Mouse (Mus musculus): ENCODE data around the gene Kif3a. TPM values are rescaled to one million over a fixed set of nuclear protein-coding genes. Genes with fewer than 3 reads are reported as not detected.
A peak's percentile ranks its signal among the peaks of the same experiment; 100 is the strongest.

The Kif3a gene
- total and polyA plus RNA-seq, 3 experiments = 7.7 to 26.5 (median 18.3) TPM

GRCm38 (mm10) chr11:53621582-53622439 lies 54.6 kb downstream of the Kif3a start:
- Histone ChIP-seq H3K27me3 (replicated peaks) (no peaks in the 10 kb centered on the region), H3K4me3 (replicated peaks in 1 of 3; ENCODE audit: low read depth in 2 of 3, low read length in 2 of 3, poor library complexity in 1 of 3) (peak overlapping the region in 1 of 3 experiments; percentile 9), H3K9ac (ENCODE audit: insufficient read depth, low read depth) (no peak overlapping the region), H3K79me2 (replicated peaks; ENCODE audit: control insufficient read depth, extremely low read depth, insufficient read depth, poor library complexity, severe bottlenecking) (no peaks in the 10 kb centered on the region), H3K27ac (ENCODE audit: insufficient read depth, low read depth) (peak overlapping the region; percentile 56), H3K4me1 (ENCODE audit: control insufficient read depth in 1 of 2, insufficient read depth in 2 of 2) (peaks cover 41 to 75% of the 10 kb centered on the region in 2 experiments), H3K9me3 (replicated peaks; ENCODE audit: low read length) (peaks cover 8% of the 10 kb centered on the region), H3K4me2 (ENCODE audit: insufficient read depth, low read depth, poor library complexity, severe bottlenecking) (no peak overlapping the region), H3K36me3 (replicated peaks in 1 of 2; ENCODE audit: control insufficient read depth in 1 of 2, insufficient read depth in 1 of 2, low read length in 1 of 2) (peaks cover 0 to 6% of the 10 kb centered on the region in 2 experiments)
- DNase-seq (ENCODE audit: extremely low read depth) = peak; percentile 70
- in situ Hi-C loops (cut with MboI; ENCODE audit: low pct_ligation_motif_present, low pct_unique_long_range_greater_than_20kb, low sequenced_read_pairs) = loop anchor here (5.0 kb wide), 1 partner anchor 35 kb away; no protein-coding TSS in a partner anchor
- dilution Hi-C loops (cut with MboI; ENCODE audit: extremely low pct_ligation_motif_present, extremely low pct_unique_long_range_greater_than_20kb, low sequenced_read_pairs) = no loop called here
- TF ChIP-seq ZC3H11A (IDR thresholded peaks at IDR 0.05; ENCODE audit: low read depth, low read length) = no peak
- TF ChIP-seq MYC (IDR thresholded peaks at IDR 0.05; ENCODE audit: low read depth, low read length) = peak; percentile 60; the same call in 1 of the 2 replicates
- no peak for TF ChIP-seq PAX5 (IDR thresholded peaks at IDR 0.05; ENCODE audit: low read length)
- TF ChIP-seq MAZ (IDR thresholded peaks at IDR 0.05; ENCODE audit: low read depth, low read length) = no peak; the same call in 1 of the 2 replicates
- no peak; the same call in 1 of the 2 replicates for TF ChIP-seq MEF2A (IDR thresholded peaks at IDR 0.05; ENCODE audit: borderline replicate concordance, low read depth, low read length)
- peak; percentile 14; the same call in 1 of the 2 replicates for TF ChIP-seq MXI1 (IDR thresholded peaks at IDR 0.05; ENCODE audit: low read depth, low read length)
- TF ChIP-seq EP300 (IDR thresholded peaks at IDR 0.05; ENCODE audit: low read length) = peak; percentile 72
- TF ChIP-seq NELFE (IDR thresholded peaks at IDR 0.05; ENCODE audit: low read depth, low read length) = 0 out of 2 replicates have a peak, but pooled peaks have one; percentile 23
- TF ChIP-seq KAT2A (IDR thresholded peaks at IDR 0.05; ENCODE audit: insufficient replicate concordance, low read length) = no peak
- peak; percentile 81 for TF ChIP-seq BHLHE40 (IDR thresholded peaks at IDR 0.05; ENCODE audit: low read depth, low read length)
- peak; percentile 75 for TF ChIP-seq ETS1 (conservative IDR thresholded peaks at IDR 0.05; ENCODE audit: low read depth, low read length)
- TF ChIP-seq SMC3 (IDR thresholded peaks at IDR 0.05; ENCODE audit: low read depth, low read length) = no peak; the same call in 1 of the 2 replicates
- no peak for TF ChIP-seq HCFC1 (IDR thresholded peaks at IDR 0.05; ENCODE audit: low read depth, low read length)
- no peak for TF ChIP-seq ZMIZ1 (IDR thresholded peaks at IDR 0.05; ENCODE audit: low read depth, low read length)
- 0 out of 2 replicates have a peak, but pooled peaks have one; percentile 19 for TF ChIP-seq POLR2A (IDR thresholded peaks at IDR 0.05; ENCODE audit: low read depth, low read length)
- peak in 1 of 2 experiments; percentile 25; a peak in 1 of 4 replicates for TF ChIP-seq CTCF (conservative IDR thresholded peaks at IDR 0.05 in 1 of 2, IDR thresholded peaks at IDR 0.05 in 1 of 2; ENCODE audit: low read depth in 2 of 2, low read length in 2 of 2)
- no peak for TF ChIP-seq NRF1 (IDR thresholded peaks at IDR 0.05; ENCODE audit: low read depth, low read length)
- TF ChIP-seq UBTF (IDR thresholded peaks at IDR 0.05; ENCODE audit: low read depth, low read length) = no peak
- TF ChIP-seq JUND (conservative IDR thresholded peaks at IDR 0.05; ENCODE audit: low read depth, low read length) = peak; percentile 61
- peak; percentile 70 for TF ChIP-seq MAX (IDR thresholded peaks at IDR 0.05; ENCODE audit: low read length)
- TF ChIP-seq ZNF384 (IDR thresholded peaks at IDR 0.05; ENCODE audit: low read depth, low read length) = no peak
- no peak for TF ChIP-seq POLR2AphosphoS2 (IDR thresholded peaks at IDR 0.05; ENCODE audit: low read depth, low read length)
- peak; percentile 63; the same call in 1 of the 2 replicates for TF ChIP-seq IRF4 (IDR thresholded peaks at IDR 0.05; ENCODE audit: low read depth, low read length)
- no peak for TF ChIP-seq E2F4 (IDR thresholded peaks at IDR 0.05; ENCODE audit: insufficient replicate concordance, low read depth, low read length)
- TF ChIP-seq TCF12 (IDR thresholded peaks at IDR 0.05; ENCODE audit: low read depth, low read length) = peak; percentile 50; the same call in 1 of the 2 replicates
- TF ChIP-seq CHD1 (IDR thresholded peaks at IDR 0.05; ENCODE audit: low read depth, low read length) = no peak
- peak; percentile 70; the same call in 1 of the 2 replicates for TF ChIP-seq ZKSCAN1 (IDR thresholded peaks at IDR 0.05; ENCODE audit: borderline replicate concordance, low read depth, low read length)
- TF ChIP-seq ELF1 (IDR thresholded peaks at IDR 0.05; ENCODE audit: low read depth, low read length) = no peak; the same call in 1 of the 2 replicates
- TF ChIP-seq CHD2 (IDR thresholded peaks at IDR 0.05; ENCODE audit: low read length) = peak; percentile 37; the same call in 1 of the 2 replicates
- no peak; the same call in 1 of the 2 replicates for TF ChIP-seq SIN3A (IDR thresholded peaks at IDR 0.05; ENCODE audit: low read length)
- TF ChIP-seq RCOR1 (conservative IDR thresholded peaks at IDR 0.05; ENCODE audit: low read depth, low read length) = peak; percentile 63; the same call in 1 of the 2 replicates
- no peak for TF ChIP-seq TBP (conservative IDR thresholded peaks at IDR 0.05; ENCODE audit: low read depth, low read length)
- no peak for TF ChIP-seq GABPA (IDR thresholded peaks at IDR 0.05; ENCODE audit: insufficient replicate concordance, low read depth, low read length)
- no peak for TF ChIP-seq MAFK (IDR thresholded peaks at IDR 0.05; ENCODE audit: insufficient replicate concordance, low read length)
- no peak for TF ChIP-seq USF2 (conservative IDR thresholded peaks at IDR 0.05; ENCODE audit: low read depth, low read length)
- TF ChIP-seq USF1 (IDR thresholded peaks at IDR 0.05; ENCODE audit: low read depth, low read length) = no peak
- peak; percentile 27; the same call in 1 of the 2 replicates for TF ChIP-seq JUN (IDR thresholded peaks at IDR 0.05; ENCODE audit: insufficient read depth, low read depth, low read length)
